Mouse (Mus musculus): ENCODE results near the gene Bcas3. TPM values are rescaled to one million over a fixed set of nuclear protein-coding genes. Genes with fewer than 3 reads are reported as not detected.

The Bcas3 gene
- polyA plus RNA-seq, 1 experiment = 25.3 TPM

DNA sequence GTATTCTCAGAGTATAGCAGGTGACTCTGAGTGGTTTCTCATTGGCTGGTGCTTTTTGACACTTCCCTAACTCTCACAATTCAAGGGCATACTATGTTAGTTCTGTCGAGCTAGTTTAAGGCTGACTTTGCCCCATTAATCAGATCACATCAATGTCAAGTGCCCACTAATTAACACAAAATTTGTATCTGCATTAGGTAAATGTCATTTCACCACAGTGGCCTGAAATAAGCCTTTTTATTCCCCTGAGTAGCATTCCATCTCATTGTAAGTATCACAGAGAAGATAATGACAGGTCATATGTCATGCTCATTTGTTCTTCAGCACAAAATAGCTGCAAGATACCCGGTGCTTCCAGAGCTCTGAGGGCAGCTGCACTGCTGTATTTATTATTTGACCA, 268.5 kb downstream of the Bcas3 start:
- H3K4me3 ChIP-seq (ENCODE audit: extremely low read depth, insufficient read depth, insufficient read length) = no peak overlapping the region
- no peaks in the 10 kb centered on the region for H3K27me3 ChIP-seq (ENCODE audit: control insufficient read depth, insufficient read depth, low read length)
- H3K4me1 ChIP-seq (ENCODE audit: control insufficient read depth, insufficient read depth, insufficient read length) = no peaks in the 10 kb centered on the region
- TF ChIP-seq POLR2A (IDR thresholded peaks at IDR 0.05; ENCODE audit: low read depth, low read length) (no peak), CTCF (IDR thresholded peaks at IDR 0.05; ENCODE audit: extremely low read depth, insufficient read depth, insufficient read length, insufficient replicate concordance) (no peak)
- no peaks in the 10 kb centered on the region for H3K36me3 ChIP-seq (ENCODE audit: control insufficient read depth, insufficient read depth, low read length)
- no peak overlapping the region for H3K27ac ChIP-seq (ENCODE audit: insufficient read depth, low read length)
- no peak for DNase-seq (ENCODE audit: low read depth in 1 of 2, low spot score in 2 of 2)
- 77% methylated on average over 2 of the region's 2 CpGs for WGBS

DNA sequence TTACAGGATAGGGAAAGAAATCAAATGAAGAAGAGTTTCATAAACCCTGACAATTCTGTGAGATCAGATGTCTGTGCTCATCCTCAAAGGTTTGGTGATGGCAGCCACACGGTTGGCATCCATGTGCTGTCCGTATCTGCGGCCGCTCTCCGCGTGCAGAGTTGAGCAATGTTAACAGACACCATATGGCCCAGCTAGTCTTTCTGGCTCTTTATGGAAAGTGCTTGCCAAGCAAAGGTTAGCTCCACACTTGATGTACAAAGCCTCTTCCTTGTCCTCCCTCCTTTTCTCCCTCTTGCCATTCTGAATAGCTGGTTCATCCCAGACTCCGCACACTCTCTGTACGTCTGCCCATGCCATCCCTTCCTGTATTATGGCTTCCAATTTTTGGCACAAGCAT, 269.0 kb downstream of the Bcas3 start:
- DNase-seq (ENCODE audit: low read depth in 1 of 2, low spot score in 2 of 2) = no peak
- WGBS = 95% methylated on average over 8 of the region's 8 CpGs
- TF ChIP-seq POLR2A (IDR thresholded peaks at IDR 0.05; ENCODE audit: low read depth, low read length) (no peak), CTCF (IDR thresholded peaks at IDR 0.05; ENCODE audit: extremely low read depth, insufficient read depth, insufficient read length, insufficient replicate concordance) (no peak)
- Histone ChIP-seq H3K4me3 (ENCODE audit: extremely low read depth, insufficient read depth, insufficient read length) (no peak overlapping the region), H3K27me3 (ENCODE audit: control insufficient read depth, insufficient read depth, low read length) (no peaks in the 10 kb centered on the region), H3K36me3 (ENCODE audit: control insufficient read depth, insufficient read depth, low read length) (no peaks in the 10 kb centered on the region), H3K4me1 (ENCODE audit: control insufficient read depth, insufficient read depth, insufficient read length) (no peaks in the 10 kb centered on the region), H3K27ac (ENCODE audit: insufficient read depth, low read length) (no peak overlapping the region)

GRCm38 (mm10) chr11:85625206-85625605, 272.2 kb downstream of the Bcas3 start:
- TF ChIP-seq CTCF (IDR thresholded peaks at IDR 0.05; ENCODE audit: extremely low read depth, insufficient read depth, insufficient read length, insufficient replicate concordance) (no peak), POLR2A (IDR thresholded peaks at IDR 0.05; ENCODE audit: low read depth, low read length) (no peak)
- no peak for DNase-seq (ENCODE audit: low read depth in 1 of 2, low spot score in 2 of 2)
- H3K4me1 ChIP-seq (ENCODE audit: control insufficient read depth, insufficient read depth, insufficient read length) = no peaks in the 10 kb centered on the region
- H3K4me3 ChIP-seq (ENCODE audit: extremely low read depth, insufficient read depth, insufficient read length) = no peak overlapping the region
- no peaks in the 10 kb centered on the region for H3K27me3 ChIP-seq (ENCODE audit: control insufficient read depth, insufficient read depth, low read length)
- WGBS = 88% methylated on average over 5 of the region's 5 CpGs
- H3K36me3 ChIP-seq (ENCODE audit: control insufficient read depth, insufficient read depth, low read length) = no peaks in the 10 kb centered on the region
- H3K27ac ChIP-seq (ENCODE audit: insufficient read depth, low read length) = no peak overlapping the region

- Histone ChIP-seq H3K4me3 (ENCODE audit: extremely low read depth, insufficient read depth, insufficient read length) (no peak overlapping the region), H3K36me3 (ENCODE audit: control insufficient read depth, insufficient read depth, low read length) (no peaks in the 10 kb centered on the region; the same call in 1 of the 2 replicates), H3K4me1 (ENCODE audit: control insufficient read depth, insufficient read depth, insufficient read length) (no peaks in the 10 kb centered on the region), H3K27me3 (ENCODE audit: control insufficient read depth, insufficient read depth, low read length) (no peaks in the 10 kb centered on the region), H3K27ac (ENCODE audit: insufficient read depth, low read length) (no peak overlapping the region)
- WGBS = 98% methylated on average over 2 of the region's 2 CpGs
- no peak for TF ChIP-seq POLR2A (IDR thresholded peaks at IDR 0.05; ENCODE audit: low read depth, low read length)
- TF ChIP-seq CTCF (IDR thresholded peaks at IDR 0.05; ENCODE audit: extremely low read depth, insufficient read depth, insufficient read length, insufficient replicate concordance) = no peak
- no peak for DNase-seq (ENCODE audit: low read depth in 1 of 2, low spot score in 2 of 2)
Measured at GRCm38 (mm10) chr11:85626846-85627245, 273.9 kb downstream of the Bcas3 start.

- no peaks in the 10 kb centered on the region for H3K4me1 ChIP-seq (ENCODE audit: control insufficient read depth, insufficient read depth, insufficient read length)
- H3K36me3 ChIP-seq (ENCODE audit: control insufficient read depth, insufficient read depth, low read length) = no peaks in the 10 kb centered on the region; the same call in 1 of the 2 replicates
- WGBS = 80% methylated on average over 3 of the region's 3 CpGs
- no peak for DNase-seq (ENCODE audit: low read depth in 1 of 2, low spot score in 2 of 2)
- no peak overlapping the region for H3K27ac ChIP-seq (ENCODE audit: insufficient read depth, low read length)
- H3K27me3 ChIP-seq (ENCODE audit: control insufficient read depth, insufficient read depth, low read length) = no peaks in the 10 kb centered on the region
- no peak for TF ChIP-seq POLR2A (IDR thresholded peaks at IDR 0.05; ENCODE audit: low read depth, low read length)
- TF ChIP-seq CTCF (IDR thresholded peaks at IDR 0.05; ENCODE audit: extremely low read depth, insufficient read depth, insufficient read length, insufficient replicate concordance) = no peak
- no peak overlapping the region for H3K4me3 ChIP-seq (ENCODE audit: extremely low read depth, insufficient read depth, insufficient read length)
Measured at GRCm38 (mm10) chr11:85627405-85627804, 274.4 kb downstream of the Bcas3 start.

DNA sequence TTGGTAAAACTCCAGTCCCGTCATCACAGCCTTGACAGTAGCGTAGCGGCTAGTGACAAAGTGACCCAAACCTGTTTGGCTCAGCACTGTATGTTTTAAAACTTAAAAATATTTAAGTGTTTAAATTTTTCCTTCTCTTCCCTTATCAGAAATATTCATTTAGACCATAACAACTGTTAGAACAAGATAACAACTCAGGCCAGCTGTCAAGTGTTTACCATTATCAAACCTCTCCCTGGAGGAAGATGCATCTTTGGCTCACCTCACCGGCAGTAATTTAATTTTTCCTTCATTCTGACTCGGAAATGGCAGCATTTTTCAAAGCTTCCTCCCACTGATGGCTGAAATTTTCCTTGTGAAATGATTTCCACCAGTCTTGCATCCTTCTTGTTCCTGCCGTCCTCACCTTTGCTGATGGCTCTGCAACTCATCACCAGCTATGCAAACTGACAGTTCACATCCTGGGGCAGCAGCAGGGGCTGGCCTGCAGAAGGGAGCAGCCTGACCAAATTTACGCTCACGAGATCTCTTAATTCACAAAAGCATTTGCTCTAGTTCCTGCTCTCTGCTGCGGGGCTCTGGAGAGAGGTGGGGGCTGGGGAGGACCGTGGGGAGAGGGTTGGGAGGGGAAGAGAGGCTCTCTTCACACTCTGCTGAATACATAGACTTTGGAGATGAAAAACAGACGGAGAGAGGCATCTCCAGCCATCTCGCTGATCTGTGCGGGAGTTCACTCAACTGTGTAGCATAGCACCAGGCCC, 275.5 kb downstream of the Bcas3 start:
- TF ChIP-seq CTCF (IDR thresholded peaks at IDR 0.05; ENCODE audit: extremely low read depth, insufficient read depth, insufficient read length, insufficient replicate concordance) (no peak), POLR2A (IDR thresholded peaks at IDR 0.05; ENCODE audit: low read depth, low read length) (no peak)
- H3K4me1 ChIP-seq (ENCODE audit: control insufficient read depth, insufficient read depth, insufficient read length) = no peaks in the 10 kb centered on the region
- H3K4me3 ChIP-seq (ENCODE audit: extremely low read depth, insufficient read depth, insufficient read length) = no peak overlapping the region
- no peaks in the 10 kb centered on the region for H3K27me3 ChIP-seq (ENCODE audit: control insufficient read depth, insufficient read depth, low read length)
- DNase-seq (ENCODE audit: low read depth in 1 of 2, low spot score in 2 of 2) = no peak
- no peaks in the 10 kb centered on the region; the same call in 1 of the 2 replicates for H3K36me3 ChIP-seq (ENCODE audit: control insufficient read depth, insufficient read depth, low read length)
- H3K27ac ChIP-seq (ENCODE audit: insufficient read depth, low read length) = no peak overlapping the region
- WGBS = 83% methylated on average over 13 of the region's 13 CpGs

DNA sequence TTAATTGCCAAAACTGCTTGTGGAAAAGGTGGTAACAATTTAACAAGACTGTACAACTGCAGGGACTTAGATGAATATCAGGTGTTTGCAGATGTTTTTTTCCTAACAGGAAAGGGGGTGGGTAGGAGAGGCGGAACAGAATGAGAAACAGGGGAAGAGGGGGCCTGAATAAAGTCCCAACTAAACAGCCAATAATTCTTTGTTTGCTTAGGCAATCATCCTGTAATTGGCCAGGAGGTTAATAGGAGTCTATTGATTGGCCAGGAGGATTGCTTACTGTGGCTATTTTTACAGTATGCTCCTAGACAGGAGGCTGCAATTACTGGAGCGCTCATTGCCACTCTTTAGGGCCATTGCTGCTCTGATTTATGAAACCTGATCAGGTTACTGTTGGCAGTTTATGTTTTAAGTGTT, 279.6 kb downstream of the Bcas3 start:
- no peaks in the 10 kb centered on the region for H3K27me3 ChIP-seq (ENCODE audit: control insufficient read depth, insufficient read depth, low read length)
- H3K4me3 ChIP-seq (ENCODE audit: extremely low read depth, insufficient read depth, insufficient read length) = no peak overlapping the region
- no peak for TF ChIP-seq CTCF (IDR thresholded peaks at IDR 0.05; ENCODE audit: extremely low read depth, insufficient read depth, insufficient read length, insufficient replicate concordance)
- no peak for TF ChIP-seq POLR2A (IDR thresholded peaks at IDR 0.05; ENCODE audit: low read depth, low read length)
- no peaks in the 10 kb centered on the region for H3K4me1 ChIP-seq (ENCODE audit: control insufficient read depth, insufficient read depth, insufficient read length)
- no peaks in the 10 kb centered on the region; the same call in 1 of the 2 replicates for H3K36me3 ChIP-seq (ENCODE audit: control insufficient read depth, insufficient read depth, low read length)
- no peak for DNase-seq (ENCODE audit: low read depth in 1 of 2, low spot score in 2 of 2)
- H3K27ac ChIP-seq (ENCODE audit: insufficient read depth, low read length) = no peak overlapping the region
- 83% methylated on average over 2 of the region's 2 CpGs for whole genome bisulfite sequencing
